Mouse (Mus musculus) granulocyte monocyte progenitor cell, adult 5-6 weeks (primary cell): Measurements from ENCODE around the gene Dap. TPM values are rescaled to one million over a fixed set of nuclear protein-coding genes. Genes with fewer than 3 reads are reported as not detected.

Experiments
- total RNA-seq, 2 experiments: library from RNA; stranded (forward) in 1 of 2; stranded (reverse) in 1 of 2; fragments of 200-712, 200-1000 nt in 1 of 2; fragments of >200 nt in 1 of 2; fragmentation: Nextera tagmentation in 1 of 2; gene quantifications; 2 replicates each; pipeline ENCODE4 v1.2.3; 2014 to 2017

The Dap gene
- total RNA-seq, 2 experiments from 2014 or later = 117 to 128 TPM

Other genes with a start within 250 kb of the Dap start
- gene Ankrd33b, start 143.4 kb downstream of the Dap start, total RNA-seq (2014; fragmentation: Nextera tagmentation) = 0.11 TPM in 1 of 2 replicates, not detected in the other
- 0.10 TPM in 1 of 2 replicates, not detected in the other for gene Ankrd33b, start 143.4 kb downstream of the Dap start, total RNA-seq (2017)
- 1.9 and 6.3 TPM in 2 replicates for gene Ropn1l, start 229.4 kb downstream of the Dap start, total RNA-seq (2014; fragmentation: Nextera tagmentation)
- not detected in 2 replicates for gene Ropn1l, start 229.4 kb downstream of the Dap start, total RNA-seq (2017)